Mouse (Mus musculus) ES-E14 (cell line): ENCODE results near the gene Trcg1. TPM values are rescaled to one million over a fixed set of nuclear protein-coding genes. Genes with fewer than 3 reads are reported as not detected.

ENCODE experiments used
- DNase-seq: peaks from one replicate; pipeline ENCODE4 v3.0.0-alpha.2; 2013; ENCODE audit warnings: low read depth, low spot score
- H3K27ac ChIP-seq: 2 replicates; pipeline ENCODE4 v1.5.1; 2012; ENCODE audit warnings: low read depth, mild to moderate bottlenecking, low read length, moderate library complexity, mixed read lengths; ENCODE audit not compliant: poor library complexity, insufficient read depth, severe bottlenecking
- H3K36me3 ChIP-seq: 2 replicates; pipeline ENCODE4 v1.6.1; 2012; ENCODE audit warnings: mild to moderate bottlenecking, low read length, moderate library complexity, mixed read lengths; ENCODE audit not compliant: control insufficient read depth, poor library complexity, insufficient read depth, severe bottlenecking
- H3K4me1 ChIP-seq, 2 experiments: fragments of 150-350 bp in 1 of 2; sonication (generic) in 1 of 2; 2 replicates each; pipeline ENCODE4 v1.6.1; 2012; ENCODE audit warnings: low read length in 2 of 2, mild to moderate bottlenecking in 1 of 2, mixed read lengths in 1 of 2; ENCODE audit not compliant: control insufficient read depth in 2 of 2, insufficient read depth in 2 of 2, poor library complexity in 1 of 2
- H3K4me3 ChIP-seq, 2 experiments: fragments of 150-350 bp in 1 of 2; sonication (generic) in 1 of 2; 2 replicates each; pipeline ENCODE4 v1.5.1; 2012; ENCODE audit warnings: low read length in 2 of 2, low read depth in 1 of 2, mild to moderate bottlenecking in 1 of 2, mixed read lengths in 1 of 2; ENCODE audit not compliant: insufficient read depth in 1 of 2, poor library complexity in 1 of 2, severe bottlenecking in 1 of 2
- H3K9ac ChIP-seq: 2 replicates; pipeline ENCODE4 v1.6.1; 2012; ENCODE audit warnings: low read depth, mild to moderate bottlenecking, low read length, mixed read lengths; ENCODE audit not compliant: poor library complexity, insufficient read depth, severe bottlenecking
- H3K9me3 ChIP-seq: fragments of 150-350 bp; sonication (generic); 2 replicates; pipeline ENCODE4 v1.6.1; 2012; ENCODE audit warnings: low read depth, mild to moderate bottlenecking, low read length; ENCODE audit not compliant: control insufficient read depth, insufficient read depth
- CHD2 ChIP-seq: IDR thresholded peaks from 2 replicates; pipeline ENCODE4 v1.6.1; 2014; ENCODE audit warnings: mild to moderate bottlenecking, low read depth, low read length, inconsistent platforms
- HCFC1 ChIP-seq: IDR thresholded peaks from 2 replicates; pipeline ENCODE4 v1.6.1; 2012; ENCODE audit warnings: low read length, inconsistent platforms, borderline replicate concordance; ENCODE audit not compliant: insufficient read depth
- MAFK ChIP-seq: IDR thresholded peaks from 2 replicates; pipeline ENCODE4 v1.6.1; 2014; ENCODE audit warnings: mild to moderate bottlenecking, low read depth, low read length, inconsistent platforms; ENCODE audit not compliant: insufficient read depth
- ZC3H11A ChIP-seq: IDR thresholded peaks from 2 replicates; pipeline ENCODE4 v1.6.1; 2012; ENCODE audit warnings: low read depth, mild to moderate bottlenecking, inconsistent platforms, low read length, borderline replicate concordance
- ZNF384 ChIP-seq: IDR thresholded peaks from 2 replicates; pipeline ENCODE4 v1.6.1; 2012; ENCODE audit warnings: low read depth, low read length, inconsistent platforms
- in situ Hi-C, 2 experiments: fragments of 600-800 bp; cut with MboI; formaldehyde crosslinking; loops; one replicate each; pipeline ENCODE4 v1.15.1; 2025; ENCODE audit warnings: low sequenced_read_pairs in 2 of 2, inconsistent platforms in 1 of 2; ENCODE audit not compliant: unreplicated experiment in 2 of 2
- total RNA-seq: library from RNA; depleted of rRNA; stranded (reverse); fragments of 300-350 nt; gene quantifications from 2 replicates; pipeline ENCODE4 v1.2.3, GENCODE M21; 2012

The Trcg1 gene
- total RNA-seq, 1 experiment: not detected

- in situ Hi-C loops: no loop called here
- Histone ChIP-seq H3K9me3 (no peaks in the 10 kb centered on the region), H3K4me3 (no peak overlapping the region), H3K36me3 (no peaks in the 10 kb centered on the region), H3K4me1 (peaks cover 6 to 30% of the 10 kb centered on the region in 2 experiments), H3K9ac (no peak overlapping the region), H3K27ac (no peak overlapping the region)
- no peak for TF ChIP-seq ZNF384
- no peak for DNase-seq
Observed at GRCm38 (mm10) chr9:57268078-57268477, 31.7 kb downstream of the Trcg1 start.

GRCm38 (mm10) chr9:57268575-57268974, 32.2 kb downstream of the Trcg1 start:
- Histone ChIP-seq H3K36me3 (no peaks in the 10 kb centered on the region), H3K9me3 (no peaks in the 10 kb centered on the region), H3K27ac (no peak overlapping the region), H3K9ac (no peak overlapping the region), H3K4me3 (no peak overlapping the region), H3K4me1 (peaks cover 6 to 30% of the 10 kb centered on the region in 2 experiments)
- TF ChIP-seq MAFK (no peak), CHD2 (no peak), HCFC1 (no peak)
- in situ Hi-C loops: no loop called here
- no peak for DNase-seq

GRCm38 (mm10) chr9:57269384-57269783, 33.0 kb downstream of the Trcg1 start:
- Histone ChIP-seq H3K9me3 (no peaks in the 10 kb centered on the region), H3K27ac (no peak overlapping the region), H3K4me3 (no peak overlapping the region), H3K36me3 (no peaks in the 10 kb centered on the region), H3K9ac (no peak overlapping the region), H3K4me1 (peaks cover 9 to 32% of the 10 kb centered on the region in 2 experiments)
- no peak for TF ChIP-seq HCFC1
- TF ChIP-seq ZNF384: no peak
- no peak for TF ChIP-seq CHD2
- TF ChIP-seq MAFK: no peak
- no peak for TF ChIP-seq ZC3H11A
- no peak for DNase-seq
- in situ Hi-C loops: no loop called here

DNA sequence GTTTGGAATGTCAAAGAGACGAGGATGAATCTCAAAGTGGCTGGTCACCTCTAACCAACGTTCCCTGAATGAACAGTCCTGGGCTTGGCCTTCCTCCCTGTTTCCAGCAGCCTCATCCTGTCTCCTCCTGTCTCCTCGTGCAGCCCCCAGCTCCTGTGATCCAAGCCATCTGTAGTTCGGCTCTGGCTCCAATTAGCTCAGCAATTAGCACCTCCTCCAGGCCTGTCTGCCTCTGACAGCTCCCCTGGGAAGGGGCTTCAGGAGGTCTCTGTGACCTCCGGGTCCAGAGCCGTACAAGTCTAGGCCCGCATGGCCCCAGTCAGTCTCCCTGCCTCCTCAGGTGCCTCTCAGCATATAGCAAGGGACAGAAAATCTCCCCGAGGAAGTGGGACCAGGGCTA, 34.0 kb downstream of the Trcg1 start:
- in situ Hi-C loops: no loop called here
- no peak for TF ChIP-seq ZC3H11A
- no peak for TF ChIP-seq MAFK
- TF ChIP-seq CHD2: no peak
- no peak for TF ChIP-seq HCFC1
- TF ChIP-seq ZNF384: no peak
- H3K4me1 ChIP-seq: peaks cover 9 to 36% of the 10 kb centered on the region in 2 experiments
- H3K4me3 ChIP-seq: no peak overlapping the region
- no peak overlapping the region for H3K9ac ChIP-seq
- no peaks in the 10 kb centered on the region for H3K9me3 ChIP-seq
- DNase-seq: no peak
- H3K27ac ChIP-seq: no peak overlapping the region
- H3K36me3 ChIP-seq: no peaks in the 10 kb centered on the region

- Histone ChIP-seq H3K9me3 (no peaks in the 10 kb centered on the region), H3K9ac (no peak overlapping the region), H3K27ac (no peak overlapping the region), H3K4me1 (peaks cover 9 to 36% of the 10 kb centered on the region in 2 experiments), H3K36me3 (no peaks in the 10 kb centered on the region), H3K4me3 (no peak overlapping the region)
- no peak for DNase-seq
- in situ Hi-C loops: no loop called here
- no peak for TF ChIP-seq ZC3H11A
- TF ChIP-seq MAFK: no peak
Observed at GRCm38 (mm10) chr9:57271081-57271480, 34.7 kb downstream of the Trcg1 start.
